Mouse (Mus musculus) kidney, adult 2 months (tissue): ENCODE data around the gene Vmn2r92.

Source experiments
- CTCF ChIP-seq: fragments of 200-500 bp; conservative IDR thresholded peaks from 2 replicates; pipeline ENCODE4 v1.5.1; 2011; ENCODE audit warnings: low read depth, mild to moderate bottlenecking, control low read depth, low read length, moderate library complexity, mixed read lengths; ENCODE audit not compliant: insufficient read depth, insufficient read length
- POLR2A ChIP-seq: fragments of 200-500 bp; IDR thresholded peaks from one replicate; pipeline ENCODE4 v1.6.1; 2011; ENCODE audit warnings: low read depth, low read length, control low read depth

GRCm38 (mm10) chr17:18236931-18237330, 85.2 kb downstream of the Vmn2r92 start:
- TF ChIP-seq CTCF (no peak), POLR2A (no peak)
